Mouse (Mus musculus): ENCODE measurements around the gene Adat2.

Gene Adat2

GRCm38 (mm10) chr10:13552646-13553497 lies at the start of gene Adat2, which contains the start of gene Pex3:
TSS of gene Adat2 (plus strand) at chr10:13552894.
TSS of gene Pex3 (minus strand) at chr10:13553142.
- in situ Hi-C loops (cut with MboI), result no loop called here

GRCm38 (mm10) chr10:13521857-13522256 lies 30.8 kb upstream of the Adat2 start:
- in situ Hi-C loops (cut with MboI), result no loop called here

- in situ Hi-C loops (cut with MboI), result no loop called here
These were observed 24.5 kb upstream of the Adat2 start for GRCm38 (mm10) chr10:13528155-13528554.

- in situ Hi-C loops (cut with MboI), result no loop called here
These were observed 17.9 kb upstream of the Adat2 start for GRCm38 (mm10) chr10:13534751-13535150.

- in situ Hi-C loops (cut with MboI), result no loop called here
These were observed 16.0 kb upstream of the Adat2 start for GRCm38 (mm10) chr10:13536706-13537105.

- in situ Hi-C loops (cut with MboI), result no loop called here
These were observed 12.8 kb upstream of the Adat2 start for GRCm38 (mm10) chr10:13539769-13540333.

GRCm38 (mm10) chr10:13541721-13542120 lies 11.0 kb upstream of the Adat2 start:
- in situ Hi-C loops (cut with MboI), result no loop called here

GRCm38 (mm10) chr10:13553498-13553985 lies 848 bp downstream of the Adat2 start:
- in situ Hi-C loops (cut with MboI), result no loop called here

- in situ Hi-C loops (cut with MboI), result no loop called here
These were observed 1.6 kb downstream of the Adat2 start for GRCm38 (mm10) chr10:13554316-13554715.

GRCm38 (mm10) chr10:13560014-13560674 lies 7.5 kb downstream of the Adat2 start:
- in situ Hi-C loops (cut with MboI), result loop anchor here (10.0 kb wide), 1 partner anchor 765 kb away; no protein-coding TSS in a partner anchor

- in situ Hi-C loops (cut with MboI), result loop anchor here (10.0 kb wide), 1 partner anchor 760 kb away; no protein-coding TSS in a partner anchor
These were observed 11.8 kb downstream of the Adat2 start for GRCm38 (mm10) chr10:13564364-13565079.

- in situ Hi-C loops (cut with MboI), result loop anchor here (10.0 kb wide), 1 partner anchor 760 kb away; no protein-coding TSS in a partner anchor
These were observed 12.4 kb downstream of the Adat2 start for GRCm38 (mm10) chr10:13565080-13565448.

- in situ Hi-C loops (cut with MboI), result loop anchor here (10.0 kb wide), 1 partner anchor 758 kb away; no protein-coding TSS in a partner anchor
These were observed 13.7 kb downstream of the Adat2 start for GRCm38 (mm10) chr10:13566393-13566792.

GRCm38 (mm10) chr10:13569818-13570217 lies 17.1 kb downstream of the Adat2 start:
- in situ Hi-C loops (cut with MboI), result loop anchor here (10.0 kb wide), 1 partner anchor 755 kb away; no protein-coding TSS in a partner anchor

GRCm38 (mm10) chr10:13570697-13571538 lies 18.2 kb downstream of the Adat2 start:
- in situ Hi-C loops (cut with MboI), result no loop called here

GRCm38 (mm10) chr10:13572003-13572402 lies 19.3 kb downstream of the Adat2 start:
- in situ Hi-C loops (cut with MboI), result no loop called here

GRCm38 (mm10) chr10:13572410-13572809 lies 19.7 kb downstream of the Adat2 start:
- in situ Hi-C loops (cut with MboI), result no loop called here

- in situ Hi-C loops (cut with MboI), result no loop called here
These were observed 24.4 kb downstream of the Adat2 start for GRCm38 (mm10) chr10:13577123-13577522.

GRCm38 (mm10) chr10:13587914-13588313 lies 35.2 kb downstream of the Adat2 start:
- in situ Hi-C loops (cut with MboI), result no loop called here

GRCm38 (mm10) chr10:13592196-13592595 lies 39.5 kb downstream of the Adat2 start:
- in situ Hi-C loops (cut with MboI), result no loop called here

- in situ Hi-C loops (cut with MboI), result no loop called here
These were observed 40.8 kb downstream of the Adat2 start for GRCm38 (mm10) chr10:13593529-13593928.

Data from mature B cell (primary cell).